Mouse (Mus musculus) left cerebral cortex, postnatal 25 days (tissue): ENCODE measurements at regions not wholly inside any gene's neighbourhood (a gene's known extent, or its start where the extent isn't known, plus 50 kb on each side); places are given as distances from the start of the nearest gene placed in this dataset.
A peak's percentile ranks its signal among the peaks of the same experiment; 100 is the strongest.
"Not testable (repeated sequence)": the region's sequence is repeated elsewhere in the genome, so short reads cannot be mapped to it uniquely, and the experiment has no call there.

ENCODE experiments used
- DNase-seq, 2 experiments: peaks; one replicate each; pipeline ENCODE4 v3.0.0; 2022; ENCODE audit warnings: low spot score in 2 of 2, mixed read lengths in 1 of 2
- intact Hi-C: fragments of 180-260 bp; cut with DNase I; formaldehyde crosslinking; loops from one replicate; pipeline ENCODE4 v1.15.1; 2025

GRCm38 (mm10) chr8:5241871-5242270 is 136.7 kb upstream of the Slc10a2 start:
- intact Hi-C loops, result not testable (repeated sequence)
- peak in 1 of 2 experiments; percentile 4 for DNase-seq
